Mouse (Mus musculus): ENCODE data around the gene Grm1. TPM values are rescaled to one million over a fixed set of nuclear protein-coding genes. Genes with fewer than 3 reads are reported as not detected.

The Grm1 gene
- polyA plus RNA-seq, 1 experiment from 2014 or later: not detected

- no peak overlapping the region for H3K9ac ChIP-seq (ENCODE audit: low read depth, low read length)
- ATAC-seq: no peak
- WGBS: 52% methylated on average over 5 of the region's 5 CpGs
These were observed 347.6 kb downstream of the Grm1 start for GRCm38 (mm10) chr10:10734561-10734960.

GRCm38 (mm10) chr10:10733092-10733491, 349.1 kb downstream of the Grm1 start:
- Histone ChIP-seq H3K4me1 (replicated peaks; ENCODE audit: control insufficient read depth, insufficient read depth, low read length) (no peaks in the 10 kb centered on the region), H3K9ac (ENCODE audit: low read depth, low read length) (no peak overlapping the region), H3K4me2 (replicated peaks; ENCODE audit: low read depth) (no peak overlapping the region), H3K36me3 (ENCODE audit: control insufficient read depth, insufficient read depth) (no peaks in the 10 kb centered on the region), H3K27me3 (replicated peaks; ENCODE audit: control insufficient read depth, insufficient read depth, low read length) (no peaks in the 10 kb centered on the region), H3K27ac (ENCODE audit: low read depth, low read length) (no peak overlapping the region), H3K9me3 (ENCODE audit: control insufficient read depth) (no peaks in the 10 kb centered on the region), H3K4me3 (ENCODE audit: low read depth, low read length) (no peak overlapping the region)
- WGBS: 82% methylated on average over 5 of the region's 5 CpGs
- no peak for TF ChIP-seq CTCF (IDR thresholded peaks at IDR 0.05; ENCODE audit: low read depth)
- ATAC-seq: no peak

More at GRCm38 (mm10) chr10:10734561-10734960, 347.6 kb downstream of the Grm1 start:
- Histone ChIP-seq H3K27me3 (replicated peaks; ENCODE audit: control insufficient read depth, insufficient read depth, low read length) (no peaks in the 10 kb centered on the region), H3K27ac (ENCODE audit: low read depth, low read length) (no peak overlapping the region), H3K36me3 (ENCODE audit: control insufficient read depth, insufficient read depth) (no peaks in the 10 kb centered on the region), H3K4me1 (replicated peaks; ENCODE audit: control insufficient read depth, insufficient read depth, low read length) (no peaks in the 10 kb centered on the region), H3K4me3 (ENCODE audit: low read depth, low read length) (no peak overlapping the region), H3K4me2 (replicated peaks; ENCODE audit: low read depth) (no peak overlapping the region), H3K9me3 (ENCODE audit: control insufficient read depth) (no peaks in the 10 kb centered on the region)
- no peak for TF ChIP-seq CTCF (IDR thresholded peaks at IDR 0.05; ENCODE audit: low read depth)

GRCm38 (mm10) chr10:10726501-10726900, 355.7 kb downstream of the Grm1 start:
- Histone ChIP-seq H3K27me3 (replicated peaks; ENCODE audit: control insufficient read depth, insufficient read depth, low read length) (no peaks in the 10 kb centered on the region), H3K9me3 (ENCODE audit: control insufficient read depth) (no peaks in the 10 kb centered on the region), H3K27ac (ENCODE audit: low read depth, low read length) (no peak overlapping the region), H3K9ac (ENCODE audit: low read depth, low read length) (no peak overlapping the region), H3K4me2 (replicated peaks; ENCODE audit: low read depth) (no peak overlapping the region), H3K4me1 (replicated peaks; ENCODE audit: control insufficient read depth, insufficient read depth, low read length) (no peaks in the 10 kb centered on the region), H3K36me3 (ENCODE audit: control insufficient read depth, insufficient read depth) (no peaks in the 10 kb centered on the region), H3K4me3 (ENCODE audit: low read depth, low read length) (no peak overlapping the region)
- TF ChIP-seq CTCF (IDR thresholded peaks at IDR 0.05; ENCODE audit: low read depth): no peak
- 87% methylated on average over 3 of the region's 3 CpGs for WGBS
- ATAC-seq: no peak

- Histone ChIP-seq H3K27ac (ENCODE audit: low read depth, low read length) (no peak overlapping the region), H3K27me3 (replicated peaks; ENCODE audit: control insufficient read depth, insufficient read depth, low read length) (no peaks in the 10 kb centered on the region), H3K4me2 (replicated peaks; ENCODE audit: low read depth) (no peak overlapping the region), H3K4me1 (replicated peaks; ENCODE audit: control insufficient read depth, insufficient read depth, low read length) (no peaks in the 10 kb centered on the region), H3K4me3 (ENCODE audit: low read depth, low read length) (no peak overlapping the region), H3K36me3 (ENCODE audit: control insufficient read depth, insufficient read depth) (no peaks in the 10 kb centered on the region), H3K9me3 (ENCODE audit: control insufficient read depth) (no peaks in the 10 kb centered on the region), H3K9ac (ENCODE audit: low read depth, low read length) (no peak overlapping the region)
- TF ChIP-seq CTCF (IDR thresholded peaks at IDR 0.05; ENCODE audit: low read depth): no peak
- WGBS: 79% methylated on average over 2 of the region's 2 CpGs
- ATAC-seq: no peak
These were observed 371.3 kb downstream of the Grm1 start for GRCm38 (mm10) chr10:10710837-10711236.

- Histone ChIP-seq H3K4me1 (replicated peaks; ENCODE audit: control insufficient read depth, insufficient read depth, low read length) (no peaks in the 10 kb centered on the region), H3K4me3 (ENCODE audit: low read depth, low read length) (no peak overlapping the region), H3K9ac (ENCODE audit: low read depth, low read length) (no peak overlapping the region), H3K36me3 (ENCODE audit: control insufficient read depth, insufficient read depth) (no peaks in the 10 kb centered on the region), H3K27me3 (replicated peaks; ENCODE audit: control insufficient read depth, insufficient read depth, low read length) (no peaks in the 10 kb centered on the region), H3K4me2 (replicated peaks; ENCODE audit: low read depth) (no peak overlapping the region), H3K9me3 (ENCODE audit: control insufficient read depth) (no peaks in the 10 kb centered on the region), H3K27ac (ENCODE audit: low read depth, low read length) (no peak overlapping the region)
- no peak for TF ChIP-seq CTCF (IDR thresholded peaks at IDR 0.05; ENCODE audit: low read depth)
- ATAC-seq: no peak
- WGBS: 95% methylated on average over 2 of the region's 2 CpGs
These were observed 371.8 kb downstream of the Grm1 start for GRCm38 (mm10) chr10:10710359-10710758.

- H3K4me3 ChIP-seq (ENCODE audit: low read depth, low read length): no peak overlapping the region
- H3K9ac ChIP-seq (ENCODE audit: low read depth, low read length): no peak overlapping the region
- 84% methylated on average over 1 of the region's 1 CpGs for WGBS
- H3K4me2 ChIP-seq (replicated peaks; ENCODE audit: low read depth): no peak overlapping the region
- H3K27ac ChIP-seq (ENCODE audit: low read depth, low read length): no peak overlapping the region
- H3K4me1 ChIP-seq (replicated peaks; ENCODE audit: control insufficient read depth, insufficient read depth, low read length): no peaks in the 10 kb centered on the region
- no peak for ATAC-seq
- no peaks in the 10 kb centered on the region for H3K36me3 ChIP-seq (ENCODE audit: control insufficient read depth, insufficient read depth)
- no peaks in the 10 kb centered on the region for H3K9me3 ChIP-seq (ENCODE audit: control insufficient read depth)
- no peaks in the 10 kb centered on the region for H3K27me3 ChIP-seq (replicated peaks; ENCODE audit: control insufficient read depth, insufficient read depth, low read length)
- no peak for TF ChIP-seq CTCF (IDR thresholded peaks at IDR 0.05; ENCODE audit: low read depth)
These were observed 374.1 kb downstream of the Grm1 start for GRCm38 (mm10) chr10:10708031-10708430.

- Histone ChIP-seq H3K27ac (ENCODE audit: low read depth, low read length) (no peak overlapping the region), H3K4me1 (replicated peaks; ENCODE audit: control insufficient read depth, insufficient read depth, low read length) (no peaks in the 10 kb centered on the region), H3K27me3 (replicated peaks; ENCODE audit: control insufficient read depth, insufficient read depth, low read length) (no peaks in the 10 kb centered on the region), H3K4me2 (replicated peaks; ENCODE audit: low read depth) (no peak overlapping the region), H3K4me3 (ENCODE audit: low read depth, low read length) (no peak overlapping the region), H3K9ac (ENCODE audit: low read depth, low read length) (no peak overlapping the region), H3K36me3 (ENCODE audit: control insufficient read depth, insufficient read depth) (no peaks in the 10 kb centered on the region), H3K9me3 (ENCODE audit: control insufficient read depth) (no peaks in the 10 kb centered on the region)
- no peak for TF ChIP-seq CTCF (IDR thresholded peaks at IDR 0.05; ENCODE audit: low read depth)
- 81% methylated on average over 1 of the region's 1 CpGs for WGBS
- no peak for ATAC-seq
These were observed 380.8 kb downstream of the Grm1 start for GRCm38 (mm10) chr10:10701326-10701725.

Data from intestine, postnatal 0 days (tissue).